Comparison of ENCODE assay signal across 16 mouse cellular contexts in genomic region chr10:68999610-69000009, GRCm38 (mm10).
"Had no signal": no experiment of that assay in that cellular context is flagged by ENCODE, and none has a peak within 500 bp of the region (broad histone marks: within the 10 kb centered on the region; RNA-seq: fewer than 3 reads in every experiment).

No protein-coding gene starts in this region.

- H3K27me3 ChIP-seq: neural tube, embryonic 12.5 days; neural tube, embryonic 13.5 days; neural tube, embryonic 15.5 days; stomach, embryonic 15.5 days had no signal

- H3K9ac ChIP-seq: neural tube, embryonic 12.5 days; neural tube, embryonic 13.5 days; neural tube, embryonic 15.5 days; stomach, embryonic 15.5 days had no signal

- H3K36me3 ChIP-seq: neural tube, embryonic 12.5 days; neural tube, embryonic 13.5 days; neural tube, embryonic 15.5 days; stomach, embryonic 15.5 days had no signal

- H3K9me3 ChIP-seq: neural tube, embryonic 15.5 days; stomach, embryonic 15.5 days had no signal

- DNase-seq: retina, postnatal 1 day; right cerebral cortex, adult 18-20 months; right cerebral cortex, postnatal 14 days; right cerebral cortex, postnatal 25 days; right cerebral cortex, postnatal 4 days; spleen, adult 18-20 months; thymus, adult 18-20 months; thymus, adult 2 months; thymus, postnatal 14 days; thymus, postnatal 25 days; thymus, postnatal 36 days; thymus, postnatal 4 days had no signal

- H3K4me1 ChIP-seq: neural tube, embryonic 12.5 days; neural tube, embryonic 13.5 days; neural tube, embryonic 15.5 days; stomach, embryonic 15.5 days had no signal

- H3K27ac ChIP-seq: neural tube, embryonic 12.5 days; neural tube, embryonic 13.5 days; neural tube, embryonic 15.5 days; stomach, embryonic 15.5 days had no signal

- H3K4me3 ChIP-seq: neural tube, embryonic 12.5 days; neural tube, embryonic 13.5 days; neural tube, embryonic 15.5 days; stomach, embryonic 15.5 days had no signal

- H3K4me2 ChIP-seq: neural tube, embryonic 12.5 days; neural tube, embryonic 13.5 days; neural tube, embryonic 15.5 days; stomach, embryonic 15.5 days had no signal
